In the genomic region with DNA sequence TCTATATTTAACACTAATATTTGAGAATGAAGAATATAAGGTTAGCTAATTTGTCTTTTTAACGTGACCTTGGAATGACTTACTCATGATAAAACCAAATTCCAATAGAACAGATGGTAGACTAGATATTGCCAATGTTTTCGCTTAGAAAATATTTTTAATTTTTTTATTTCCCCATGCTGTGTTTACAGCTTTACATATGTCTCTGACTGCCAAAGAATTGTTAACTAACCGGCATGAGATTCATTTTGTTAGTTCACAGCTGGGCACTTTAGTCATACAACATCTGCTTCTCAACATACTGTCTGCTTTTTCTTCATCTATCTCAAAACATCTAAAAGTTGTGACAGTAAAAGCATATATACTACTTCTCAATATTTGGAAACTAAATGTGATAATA, we compare ENCODE assay signal across 23 mouse cellular contexts.
"Had no signal": no experiment of that assay in that cellular context is flagged by ENCODE, and none has a peak within 500 bp of the region (broad histone marks: within the 10 kb centered on the region; RNA-seq: fewer than 3 reads in every experiment).

No protein-coding gene starts in this region.

- H3K9me3 ChIP-seq: heart, embryonic 13.5 days; heart, embryonic 15.5 days; hindbrain, embryonic 13.5 days; hindbrain, embryonic 15.5 days; limb, embryonic 13.5 days; limb, embryonic 15.5 days had no signal

- H3K27me3 ChIP-seq: heart, embryonic 13.5 days; heart, embryonic 15.5 days; hindbrain, embryonic 13.5 days; hindbrain, embryonic 15.5 days; limb, embryonic 13.5 days; limb, embryonic 15.5 days had no signal

- H3K27ac ChIP-seq: heart, adult 2 months; hindbrain, embryonic 13.5 days; hindbrain, embryonic 15.5 days; hindbrain, postnatal 0 days; limb, embryonic 13.5 days; limb, embryonic 15.5 days had no signal

- H3K4me1 ChIP-seq: heart, embryonic 13.5 days; heart, embryonic 15.5 days; hindbrain, embryonic 13.5 days; hindbrain, embryonic 15.5 days; limb, embryonic 13.5 days; limb, embryonic 15.5 days had no signal

- DNase-seq: gastrocnemius, postnatal 14 days; gastrocnemius, postnatal 36 days; heart, adult 11 months; heart, adult 2 months; heart, postnatal 14 days; heart, postnatal 36 days; kidney, adult 11 months; kidney, adult 2 months; kidney, adult 9 months; kidney, postnatal 14 days; kidney, postnatal 36 days; layer of hippocampus, adult 9-11 months; layer of hippocampus, postnatal 36 days; left cerebral cortex, postnatal 4 days had no signal

- ATAC-seq: hindbrain, postnatal 0 days; intestine, embryonic 16.5 days had no signal

- H3K9ac ChIP-seq: heart, embryonic 13.5 days; heart, embryonic 15.5 days; hindbrain, embryonic 13.5 days; hindbrain, embryonic 15.5 days; limb, embryonic 13.5 days; limb, embryonic 15.5 days had no signal

- H3K4me2 ChIP-seq: heart, embryonic 11.5 days; heart, embryonic 13.5 days; heart, embryonic 15.5 days; hindbrain, embryonic 13.5 days; hindbrain, embryonic 15.5 days; limb, embryonic 13.5 days; limb, embryonic 15.5 days had no signal

- H3K4me3 ChIP-seq: heart, adult 2 months; heart, embryonic 13.5 days; heart, embryonic 15.5 days; hindbrain, embryonic 13.5 days; hindbrain, embryonic 15.5 days; limb, embryonic 13.5 days; limb, embryonic 15.5 days had no signal

- H3K36me3 ChIP-seq: heart, embryonic 13.5 days; heart, embryonic 15.5 days; hindbrain, embryonic 13.5 days; hindbrain, embryonic 15.5 days; limb, embryonic 13.5 days; limb, embryonic 15.5 days had no signal
